Mouse (Mus musculus): ENCODE measurements at regions not wholly inside any gene's neighbourhood (a gene's known extent, or its start where the extent isn't known, plus 50 kb on each side); places are given as distances from the start of the nearest gene placed in this dataset.
"Not testable (repeated sequence)": the region's sequence is repeated elsewhere in the genome, so short reads cannot be mapped to it uniquely, and the experiment has no call there.

GRCm38 (mm10) chr19:27028834-27029233 lies 143.2 kb downstream of the Gm815 start:
- DNase-seq, result no peak

GRCm38 (mm10) chr19:27031030-27031700 lies 145.5 kb downstream of the Gm815 start:
- DNase-seq, result no peak

GRCm38 (mm10) chr19:27032621-27033020 lies 146.9 kb downstream of the Gm815 start:
- DNase-seq, result no peak

GRCm38 (mm10) chr19:27038298-27038697 lies 152.6 kb downstream of the Gm815 start:
- DNase-seq, result no peak

DNA sequence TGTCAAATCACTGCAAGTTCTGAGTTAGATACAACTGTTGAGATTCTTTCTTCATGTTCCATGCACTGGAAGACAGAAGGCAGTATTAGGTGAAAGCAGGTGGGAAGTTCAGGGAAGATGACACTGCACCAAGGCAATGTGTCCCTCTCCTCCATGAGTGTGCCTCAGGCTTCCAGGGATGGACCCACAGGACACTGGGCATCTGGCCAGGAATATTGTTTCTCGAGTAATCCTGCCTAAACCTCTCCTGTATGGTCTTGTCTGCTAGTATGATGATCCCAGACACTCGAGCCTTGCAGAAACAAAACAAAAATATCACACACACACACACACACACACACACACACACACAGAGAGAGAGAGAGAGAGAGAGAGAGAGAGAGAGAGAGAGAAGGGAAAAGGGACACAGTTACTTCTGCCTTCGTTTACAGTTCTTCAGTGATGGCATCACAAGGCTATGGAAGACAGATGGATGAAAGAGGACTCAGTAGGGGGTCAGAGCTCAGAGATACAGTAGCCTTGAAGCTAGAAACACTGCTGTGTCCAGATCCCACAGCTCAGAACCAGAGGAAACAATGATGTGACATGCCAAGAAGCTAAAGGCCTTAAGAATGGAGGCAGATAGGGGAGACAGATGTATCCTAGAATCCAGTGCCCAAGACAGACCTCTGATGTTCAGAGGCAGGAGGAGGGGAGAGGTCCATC lies 154.8 kb downstream of the Gm815 start:
- DNase-seq, result no peak

- DNase-seq, result no peak
Observed at GRCm38 (mm10) chr19:27066449-27067181, 149.7 kb upstream of the Vldlr start.

- DNase-seq, result no peak
Observed at GRCm38 (mm10) chr19:27073281-27073680, 143.0 kb upstream of the Vldlr start.

GRCm38 (mm10) chr19:27075019-27075418 lies 141.3 kb upstream of the Vldlr start:
- no peak for DNase-seq

DNA sequence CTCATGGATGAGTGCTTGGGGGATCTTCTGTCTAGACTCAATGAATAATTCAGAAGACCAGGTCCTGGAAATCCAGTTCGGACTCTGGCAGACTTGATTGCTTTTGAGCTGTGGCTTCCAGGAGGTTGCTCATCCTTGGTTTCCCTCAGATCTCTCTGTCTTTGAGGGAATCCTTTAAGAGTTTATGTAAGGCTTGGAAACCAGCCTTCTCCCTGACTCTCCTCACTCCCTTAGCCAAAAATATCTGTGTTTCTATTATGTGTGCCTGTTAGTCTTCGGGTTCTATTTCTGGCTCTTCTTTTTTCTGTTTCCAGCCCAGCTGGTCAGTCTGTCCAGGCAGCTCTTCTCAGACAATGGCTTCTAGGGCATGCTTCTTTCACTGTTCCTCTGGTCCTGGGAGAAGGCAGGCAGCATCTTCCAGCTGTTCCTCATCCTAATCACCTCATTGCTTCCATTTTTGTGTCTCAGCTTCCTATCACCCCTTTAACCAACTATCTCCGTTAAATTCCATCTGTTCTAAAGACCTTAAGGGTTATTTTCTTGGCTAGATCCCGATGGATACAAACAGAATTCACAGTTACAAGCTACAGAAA lies 139.3 kb upstream of the Vldlr start:
- no peak for DNase-seq

DNA sequence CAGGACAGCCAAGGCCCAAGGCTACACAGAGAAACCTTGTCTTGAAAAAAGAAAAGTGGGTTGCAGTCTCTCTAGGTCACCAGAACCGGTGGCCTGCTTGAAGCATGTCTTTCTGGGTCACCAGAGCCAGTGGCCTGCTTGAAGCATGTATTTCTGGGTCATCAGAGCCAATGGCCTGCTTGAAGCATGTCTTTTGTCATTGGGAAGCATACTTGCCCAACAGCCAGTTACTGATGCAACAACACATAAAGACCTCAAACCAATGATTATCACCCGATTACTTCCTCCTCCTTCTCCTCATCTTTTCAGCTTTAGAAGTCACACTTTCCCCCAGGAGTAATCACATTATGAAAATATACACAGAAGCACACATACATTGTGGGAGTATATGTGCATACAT lies 128.9 kb upstream of the Vldlr start:
- DNase-seq, result no peak

DNA sequence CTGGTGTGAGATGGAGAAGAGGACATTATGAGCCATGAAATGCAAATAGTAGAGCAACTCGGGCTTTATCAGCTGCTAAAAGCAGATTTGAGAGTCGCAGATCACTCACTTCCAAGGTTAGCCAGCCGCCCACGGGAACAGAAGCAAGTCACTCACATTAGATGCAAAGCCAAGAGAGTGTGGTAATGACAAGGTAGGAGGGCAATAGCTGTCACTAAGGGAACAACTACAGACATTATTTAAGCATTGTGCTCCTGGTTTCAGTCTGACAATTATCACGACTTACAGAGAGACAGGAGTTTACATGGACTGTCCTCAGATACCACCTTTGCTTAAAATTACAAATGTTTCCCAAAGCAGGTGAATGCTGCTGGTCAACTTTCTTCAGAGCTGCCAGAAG lies 128.5 kb upstream of the Vldlr start:
- no peak for DNase-seq

- no peak for DNase-seq
Observed at GRCm38 (mm10) chr19:27089099-27089498, 127.2 kb upstream of the Vldlr start.

DNA sequence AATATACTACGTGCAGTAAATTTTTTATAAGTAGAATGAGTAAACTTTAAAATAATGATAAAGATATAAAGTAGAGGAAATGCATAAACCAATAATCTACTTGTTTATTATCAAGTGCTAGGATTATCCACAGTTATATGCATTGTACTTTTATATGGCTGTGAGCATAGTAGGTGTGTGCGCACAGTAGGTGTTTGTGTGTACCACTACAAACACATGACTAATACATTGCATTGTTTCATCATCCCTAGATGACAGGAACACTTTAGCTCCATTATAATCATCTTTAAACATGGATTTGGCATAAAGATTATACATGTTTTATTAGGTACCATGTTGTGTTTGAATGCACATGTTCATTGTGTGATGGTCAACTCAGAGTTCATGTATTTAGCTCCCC lies 124.7 kb upstream of the Vldlr start:
- no peak for DNase-seq

DNA sequence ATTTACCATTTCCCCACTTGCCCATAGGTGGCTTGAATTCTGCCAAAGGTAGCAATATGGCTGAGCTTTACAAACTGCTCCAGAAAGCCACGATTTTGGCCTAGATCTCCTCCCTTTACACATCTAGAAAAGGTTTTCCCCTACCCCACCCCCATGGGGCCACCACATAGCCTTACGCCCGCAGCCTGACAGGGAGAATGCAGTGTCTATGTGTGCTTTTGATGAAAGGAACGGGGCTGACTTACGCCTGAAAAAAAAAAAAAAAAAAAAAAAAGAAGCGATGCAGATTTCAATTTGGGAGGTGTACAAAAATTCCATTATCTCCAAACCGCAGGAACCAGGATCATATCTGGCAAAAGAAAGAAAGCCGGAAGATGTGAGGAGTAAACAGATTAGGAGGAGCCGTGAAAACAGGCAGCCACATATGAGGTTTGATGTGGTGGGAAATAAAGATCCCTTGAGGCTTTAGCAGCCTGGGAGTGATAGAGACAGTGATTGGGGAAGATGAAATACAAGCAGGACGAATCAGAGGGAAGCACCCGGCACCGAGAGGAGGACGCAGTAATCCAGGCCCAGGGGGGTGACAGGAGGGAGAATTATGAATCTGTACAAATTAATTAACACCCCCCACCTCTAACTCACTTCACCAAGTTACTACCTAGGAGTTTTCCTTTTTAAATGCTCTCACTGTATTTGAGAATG lies 121.4 kb upstream of the Vldlr start:
- no peak for DNase-seq

DNA sequence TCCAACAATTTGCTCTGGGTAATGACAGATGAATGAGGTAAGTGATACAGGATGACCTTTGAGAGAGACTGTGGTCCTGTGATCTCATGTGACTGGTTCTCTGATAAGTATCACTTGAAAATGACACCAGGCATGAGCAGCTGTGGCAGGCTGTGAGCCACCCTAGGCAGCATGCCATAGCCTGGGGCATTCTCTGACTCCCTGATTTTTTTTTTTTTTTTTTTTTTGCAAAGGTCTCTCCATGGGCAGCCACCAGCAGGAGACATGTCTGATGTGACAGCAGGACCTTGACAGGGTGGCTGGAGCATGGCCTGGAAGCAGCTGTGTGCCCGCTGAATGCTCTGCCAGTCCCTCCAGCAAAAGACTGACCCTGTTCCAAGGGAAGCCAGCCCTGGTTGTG lies 116.4 kb upstream of the Vldlr start:
- DNase-seq, result no peak

- DNase-seq, result no peak
Observed at GRCm38 (mm10) chr19:27110437-27110836, 105.8 kb upstream of the Vldlr start.

- DNase-seq, result no peak
Observed at GRCm38 (mm10) chr19:27120876-27121275, 95.4 kb upstream of the Vldlr start.

- no peak for DNase-seq
Observed at GRCm38 (mm10) chr19:27122348-27122747, 93.9 kb upstream of the Vldlr start.

GRCm38 (mm10) chr19:27123334-27123733 lies 93.0 kb upstream of the Vldlr start:
- no peak for DNase-seq

DNA sequence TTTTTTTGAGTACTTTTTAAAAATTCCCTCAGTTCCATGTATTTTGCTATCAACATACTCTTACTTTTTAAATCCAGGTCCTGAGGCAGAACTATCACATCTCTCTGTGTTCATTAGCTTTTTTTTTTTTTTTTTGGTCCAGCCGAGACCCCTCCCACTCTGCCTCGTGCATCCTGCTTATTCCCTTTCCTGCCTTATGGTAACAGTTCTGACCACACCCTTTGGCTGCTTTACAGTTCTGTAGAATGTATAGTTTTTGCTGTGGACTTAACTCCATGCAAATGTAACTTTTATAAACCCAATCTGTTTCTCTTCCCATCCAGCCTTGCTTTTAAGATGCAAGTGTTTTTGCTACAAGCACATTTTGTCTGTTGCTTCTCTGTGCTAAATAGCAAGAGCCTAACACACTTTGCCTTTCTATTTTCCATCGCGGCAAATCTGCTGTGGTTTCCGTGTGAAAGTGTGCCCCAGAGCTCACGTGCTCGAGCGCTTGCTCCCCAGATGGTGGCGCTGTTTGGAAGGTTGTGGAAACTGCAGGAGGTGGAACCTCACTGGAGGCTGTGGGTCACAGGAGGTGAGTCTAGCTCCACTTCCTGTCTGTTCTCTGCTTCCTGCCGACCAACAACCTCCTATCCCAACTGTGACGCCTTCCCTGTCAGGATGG lies 92.3 kb upstream of the Vldlr start:
- peak; percentile 3 to 14 for DNase-seq

DNA sequence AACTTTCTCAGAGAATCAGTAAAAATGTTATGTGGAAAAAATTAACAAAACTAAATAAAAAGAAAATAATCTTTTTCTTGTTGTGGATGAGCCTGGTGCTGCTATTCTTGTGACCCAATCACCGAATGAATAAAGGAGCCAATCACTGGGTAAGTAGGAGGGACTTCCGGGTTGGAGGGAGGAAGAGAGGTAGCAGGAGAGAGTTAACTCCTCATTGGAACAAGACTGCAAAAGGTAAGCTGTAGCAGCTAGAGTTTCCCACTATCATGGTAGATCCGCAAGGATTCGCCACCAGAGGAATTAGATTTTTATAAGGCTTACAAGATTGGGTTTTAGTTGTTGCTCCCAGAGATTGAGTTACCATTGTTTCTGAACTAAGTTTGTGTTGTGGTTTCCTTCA lies 87.8 kb upstream of the Vldlr start:
- not testable (repeated sequence) for DNase-seq

DNA sequence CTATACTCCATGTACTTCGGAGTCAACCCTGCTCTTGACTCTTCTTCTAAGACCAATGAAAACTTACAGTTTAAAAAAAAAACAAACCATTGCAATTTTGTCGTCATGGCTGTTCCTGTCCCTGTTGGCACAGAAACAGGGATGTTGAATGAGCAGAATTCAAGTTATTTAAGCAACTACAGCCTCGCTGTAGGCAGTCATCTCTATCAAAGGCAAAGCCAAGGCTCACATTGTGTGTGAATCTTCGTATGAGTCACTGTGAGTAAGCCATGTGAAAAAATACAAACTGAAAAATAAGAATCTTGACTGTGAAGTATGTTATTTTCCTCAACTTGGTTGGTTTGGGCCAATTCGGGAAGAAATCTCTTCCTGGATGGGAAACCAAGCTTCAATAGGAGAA lies 81.9 kb upstream of the Vldlr start:
- no peak for DNase-seq

All from B cell, adult 2 months (primary cell).